Mouse (Mus musculus) thymus, postnatal 0 days (tissue): ENCODE results near the gene Sh3tc1. TPM values are rescaled to one million over a fixed set of nuclear protein-coding genes. Genes with fewer than 3 reads are reported as not detected.

ENCODE experiments used
- DNase-seq: peaks from one replicate; pipeline ENCODE4 v3.0.0-alpha.2; 2015; ENCODE audit warnings: low spot score
- polyA plus RNA-seq: library from polyadenylated mRNA; unstranded; fragments of >200 nt; fragmentation: Nextera tagmentation; extraction: Ambion mirVana; gene quantifications from 2 replicates; pipeline ENCODE4 v1.2.1, GENCODE M21; 2015

Sh3tc1 gene
- 2.1 and 2.2 TPM in 2 replicates for polyA plus RNA-seq

DNA sequence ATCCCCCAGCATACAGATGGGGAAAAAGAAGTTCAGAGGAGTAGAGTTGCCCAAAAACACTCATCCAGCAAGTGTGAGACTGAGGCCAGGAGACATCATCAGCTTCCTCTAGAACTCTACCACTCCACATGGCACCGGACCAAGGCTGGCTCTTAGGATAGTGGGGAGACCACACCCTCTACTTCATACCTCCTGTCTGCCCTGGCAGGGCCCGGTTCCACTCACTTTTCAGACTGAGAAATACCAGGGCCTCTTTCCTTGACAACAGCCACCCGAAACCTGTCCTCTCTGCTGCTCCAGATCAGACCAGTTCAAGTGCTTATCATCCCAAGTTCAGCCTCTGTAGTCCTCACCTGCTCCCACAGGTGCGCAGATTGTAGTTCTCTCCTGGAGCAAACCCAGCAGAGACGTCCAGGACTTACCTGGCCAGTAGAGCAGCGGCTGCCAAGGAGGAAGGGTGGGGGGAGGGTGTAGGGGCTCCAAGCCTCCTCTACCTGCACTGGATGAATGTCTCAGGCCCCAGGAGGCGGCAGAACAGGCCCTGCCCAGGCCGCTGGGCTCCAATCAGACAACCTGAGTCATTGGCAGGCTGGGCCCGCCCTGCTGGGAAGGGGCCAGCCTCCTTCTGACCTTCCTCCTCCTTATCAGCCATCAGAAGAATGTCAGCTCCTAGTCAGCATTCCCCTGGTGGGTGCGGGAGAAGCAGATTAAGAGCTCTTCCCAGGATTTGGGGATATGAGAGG, at the start of gene Sh3tc1:
Gene Sh3tc1, minus strand, starts transcription at position 452 of the 743 bp plus-strand sequence.
- DNase-seq, result no peak

DNA sequence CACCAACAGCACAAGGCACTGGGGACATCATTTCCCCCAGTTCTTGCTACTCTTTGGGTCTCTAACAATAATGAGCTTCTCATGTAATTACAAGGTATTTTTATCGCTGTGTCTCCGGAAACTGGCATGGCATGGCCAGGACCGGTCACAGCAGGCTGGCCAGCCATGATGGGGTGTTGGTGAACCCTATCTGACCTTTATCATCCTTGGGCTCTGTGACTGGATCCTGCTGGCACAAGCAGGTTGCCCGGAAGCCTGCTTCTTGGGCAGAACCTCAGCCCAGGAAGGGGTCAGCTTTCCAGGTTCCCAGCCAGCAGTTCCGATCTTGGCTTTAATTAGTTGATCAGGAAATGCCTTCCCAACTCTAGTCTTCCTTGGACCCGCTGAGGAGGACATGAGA, 48.9 kb upstream of the Sh3tc1 start:
- DNase-seq, result no peak

DNA sequence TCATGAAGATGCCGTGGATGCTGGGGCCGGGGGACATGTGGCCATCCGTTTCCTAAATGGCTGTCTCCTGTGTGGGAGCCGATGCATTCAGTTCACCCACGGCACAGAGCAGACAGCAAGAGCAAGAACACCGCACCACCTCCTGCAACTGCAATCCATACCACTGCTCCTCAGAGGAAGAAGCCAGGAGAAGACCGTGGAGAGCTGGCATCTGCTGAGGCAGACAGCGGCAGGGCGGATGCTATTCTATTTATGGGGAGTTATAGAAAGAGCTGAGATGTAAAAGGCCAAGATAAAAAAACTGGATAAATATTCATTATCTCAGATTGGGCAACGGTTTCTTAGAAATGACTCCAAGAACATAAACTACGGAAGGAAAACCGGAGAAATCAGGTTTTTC, 48.1 kb upstream of the Sh3tc1 start:
- no peak for DNase-seq

DNA sequence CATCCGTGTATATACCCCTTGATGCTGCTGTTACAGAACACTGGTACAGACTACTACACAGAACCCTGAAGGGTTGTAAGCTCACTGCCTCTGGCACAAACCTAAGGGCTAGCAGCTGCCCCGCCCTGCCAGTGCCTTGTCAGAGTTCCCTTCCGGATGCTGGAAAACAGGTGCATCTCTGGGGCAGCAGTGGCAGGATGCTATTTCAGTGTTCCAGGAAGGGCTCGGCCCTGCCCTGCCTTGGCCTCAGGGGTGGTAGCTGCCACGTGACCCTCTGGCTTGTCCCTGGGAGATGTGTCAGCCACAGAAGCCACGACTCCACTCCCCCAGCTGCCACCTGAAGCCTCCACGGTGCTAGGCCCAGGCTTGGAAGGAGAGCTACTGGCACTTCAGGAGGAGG, 46.1 kb upstream of the Sh3tc1 start:
- no peak for DNase-seq

DNA sequence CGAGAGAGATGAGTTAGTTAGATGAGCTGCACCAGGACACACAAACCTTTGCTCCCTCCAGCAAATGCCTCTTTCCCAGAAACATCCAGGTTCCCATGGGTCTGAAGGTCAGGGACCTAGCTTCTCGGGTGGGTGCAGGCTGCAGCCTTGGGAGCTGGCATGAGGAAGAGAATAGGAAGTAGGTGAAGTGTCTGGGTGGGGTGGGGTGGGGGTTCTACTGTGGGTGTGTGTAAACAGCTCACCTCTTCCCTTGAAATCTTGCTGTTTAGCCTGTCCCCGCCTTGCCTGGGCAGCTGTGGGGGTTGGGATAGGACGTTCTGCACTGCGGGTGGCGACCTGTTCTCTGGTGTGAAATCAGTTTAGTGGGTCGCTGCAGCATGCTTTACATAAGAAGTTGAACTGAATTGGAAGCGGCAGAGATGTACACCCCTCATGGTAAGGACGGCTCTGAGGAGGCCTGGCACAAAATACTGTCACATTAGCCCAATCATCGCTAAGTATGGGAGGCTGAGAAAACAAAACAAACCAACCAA, 42.9 kb upstream of the Sh3tc1 start:
- DNase-seq, result no peak

DNA sequence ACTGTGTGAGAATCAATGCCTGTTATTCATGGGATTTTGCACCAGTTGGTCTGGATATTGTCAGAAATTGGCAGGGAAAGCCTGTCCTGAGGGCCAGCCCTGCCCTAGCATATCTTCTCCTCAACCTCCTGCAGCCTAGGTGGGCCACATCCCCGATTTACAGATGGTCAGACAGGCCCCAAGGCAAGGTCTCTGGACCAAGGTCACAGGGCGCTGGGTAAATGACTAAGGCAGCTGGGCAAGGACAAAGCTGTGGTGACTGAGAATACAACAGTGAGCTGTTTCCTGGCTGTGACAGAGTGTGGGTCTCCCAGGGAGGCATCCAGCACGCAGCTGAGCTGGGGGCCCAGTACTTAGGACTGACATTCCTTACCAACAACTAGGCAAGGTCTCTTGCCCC, 41.3 kb upstream of the Sh3tc1 start:
- DNase-seq, result no peak

DNA sequence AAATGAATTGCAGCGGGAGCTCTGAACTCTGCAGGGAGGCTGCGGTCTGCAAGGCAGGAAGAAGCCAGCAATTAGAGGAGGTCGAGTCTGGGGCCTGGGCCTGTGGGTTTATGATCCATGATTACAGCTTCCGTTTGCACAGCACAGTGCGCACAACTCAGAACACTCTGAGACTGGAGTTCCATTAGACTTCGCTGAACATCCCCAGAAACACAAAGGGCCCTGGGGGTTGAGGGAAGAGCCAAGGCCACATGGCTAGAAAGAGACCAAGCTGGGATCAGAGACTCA, 34.3 kb upstream of the Sh3tc1 start:
- peak; percentile 35 for DNase-seq

DNA sequence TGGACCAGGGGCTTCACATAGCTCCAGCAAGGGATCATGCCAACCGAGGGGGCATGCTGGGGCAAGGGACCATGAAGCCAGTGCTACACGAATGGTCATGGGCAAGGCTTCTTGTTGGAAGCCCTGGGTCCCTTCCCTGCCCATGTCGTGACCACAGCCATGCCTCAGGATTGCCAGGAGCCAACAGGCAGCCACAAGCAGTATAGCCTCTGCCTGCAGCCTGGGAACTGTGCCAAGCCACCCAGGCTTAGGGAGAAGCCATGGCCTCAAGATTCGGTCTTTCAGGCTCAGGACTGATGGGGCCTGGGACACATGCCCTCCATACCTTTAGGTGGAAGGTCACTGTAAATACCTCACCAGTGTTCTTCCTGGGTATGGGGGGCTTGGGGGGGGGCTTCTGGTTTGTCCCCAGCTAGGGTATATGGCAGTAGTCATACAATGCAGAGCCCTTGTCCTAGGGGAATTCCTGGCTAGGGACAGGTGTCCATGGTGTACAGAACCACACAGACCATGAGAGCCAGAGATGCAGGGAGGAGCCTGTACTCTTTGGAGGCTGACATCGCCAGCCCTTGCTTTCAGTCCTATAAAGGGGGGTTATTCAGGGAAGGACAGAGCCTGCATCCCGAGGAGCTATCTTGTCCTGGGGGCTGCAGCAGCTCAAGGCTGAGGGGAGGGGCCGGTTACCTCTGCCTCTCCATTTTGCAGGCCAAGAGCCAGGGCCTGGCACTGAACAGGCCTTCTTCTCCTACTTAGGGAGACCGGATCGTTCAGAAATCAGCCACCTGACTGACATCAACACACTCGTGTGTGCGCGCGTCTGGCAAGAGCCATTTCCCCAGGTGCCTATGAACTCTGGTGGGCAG, 33.7 kb upstream of the Sh3tc1 start:
- no peak for DNase-seq

DNA sequence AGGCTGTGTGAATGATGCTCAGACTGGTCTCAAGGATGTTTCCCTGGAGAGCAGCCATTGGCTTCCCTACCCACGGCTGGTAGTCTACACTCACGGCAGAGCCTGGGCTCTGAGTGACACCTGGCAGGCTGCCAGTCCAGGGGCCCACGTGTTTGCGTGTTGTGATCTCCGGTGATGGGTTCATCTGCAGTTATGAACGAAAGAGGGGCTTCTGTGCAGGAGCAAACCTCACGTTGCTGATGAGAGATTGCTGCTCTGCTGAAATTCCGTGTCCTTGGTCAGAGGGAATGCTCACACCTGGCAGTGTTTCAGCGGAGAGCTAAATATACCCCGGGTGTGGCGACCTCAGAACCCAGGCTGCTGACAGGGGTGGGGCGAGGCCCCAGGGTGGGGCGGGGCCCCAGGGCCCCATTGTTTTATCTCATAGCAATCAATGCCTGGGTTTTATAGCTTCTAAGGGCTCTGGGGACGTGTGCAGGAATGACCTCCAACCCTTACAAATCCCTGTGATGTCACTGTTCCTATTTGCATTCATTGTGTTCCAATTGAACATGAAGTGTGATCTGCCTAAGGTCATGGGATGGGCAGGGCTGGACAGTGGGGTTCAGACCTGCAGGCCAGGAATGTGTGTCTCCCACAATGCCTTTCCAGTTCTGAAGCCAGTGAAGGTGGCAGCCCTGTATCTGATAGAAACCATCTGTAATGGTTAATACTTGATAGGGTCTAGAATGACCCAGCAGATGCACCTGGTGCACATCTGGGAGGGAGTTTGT, 31.3 kb upstream of the Sh3tc1 start:
- DNase-seq, result peak; percentile 34

DNA sequence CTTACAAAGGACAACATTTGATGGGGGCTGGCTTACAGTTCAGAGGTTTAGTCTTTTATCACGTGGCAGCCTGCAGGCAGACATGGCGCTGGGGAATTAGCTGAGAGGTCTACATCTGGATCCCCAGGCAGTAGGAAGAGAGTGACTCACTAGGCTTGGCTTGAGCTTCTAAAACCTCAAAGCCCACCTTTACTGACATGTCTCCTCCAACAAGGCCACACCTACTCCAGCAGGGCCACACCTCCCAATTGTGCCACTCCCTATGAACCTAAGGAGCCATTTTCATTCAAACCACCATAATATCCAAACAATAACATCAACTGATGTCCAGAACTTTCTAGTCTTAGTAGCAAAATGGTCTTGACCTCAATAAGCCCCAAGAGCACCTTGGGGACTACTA, 30.5 kb upstream of the Sh3tc1 start:
- no peak for DNase-seq

DNA sequence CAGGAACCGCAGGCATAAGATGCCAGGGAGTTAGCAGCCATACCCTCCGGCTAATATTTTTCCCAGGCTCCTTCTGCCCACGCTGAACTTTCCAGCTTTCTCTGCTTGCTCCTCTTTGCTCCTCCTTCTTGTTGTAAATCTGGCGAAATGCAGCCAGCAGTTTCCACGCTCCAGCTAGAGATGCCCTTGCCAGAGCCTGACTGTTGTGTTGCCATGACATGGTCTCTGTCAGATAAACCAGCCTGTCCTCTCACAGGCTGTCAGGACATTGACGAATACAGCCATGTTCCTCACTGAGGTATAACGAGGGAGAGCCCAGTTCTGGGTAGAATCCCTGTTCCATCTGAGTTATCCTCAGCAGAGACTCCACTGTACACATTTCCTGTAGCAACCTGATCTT, 29.2 kb upstream of the Sh3tc1 start:
- no peak for DNase-seq

DNA sequence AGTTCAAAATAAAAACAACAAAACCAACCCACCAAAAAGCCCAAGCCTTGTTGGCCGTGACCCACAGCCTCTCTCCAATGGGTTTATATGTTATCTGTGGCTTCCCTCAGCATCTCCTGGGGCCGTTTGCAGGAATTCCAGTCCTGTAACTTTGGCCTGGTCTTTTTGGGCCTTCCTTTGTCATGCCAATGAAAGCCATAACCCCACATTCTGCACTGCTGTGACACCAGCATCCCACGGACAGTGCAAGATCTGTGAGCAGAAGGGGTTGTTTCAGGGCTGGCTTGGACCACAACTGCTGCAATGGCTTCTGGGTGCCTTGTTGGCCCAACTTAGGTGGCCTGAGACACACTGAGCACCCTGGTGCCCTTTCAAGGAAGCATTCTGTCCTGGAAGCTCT, 28.7 kb upstream of the Sh3tc1 start:
- no peak for DNase-seq

DNA sequence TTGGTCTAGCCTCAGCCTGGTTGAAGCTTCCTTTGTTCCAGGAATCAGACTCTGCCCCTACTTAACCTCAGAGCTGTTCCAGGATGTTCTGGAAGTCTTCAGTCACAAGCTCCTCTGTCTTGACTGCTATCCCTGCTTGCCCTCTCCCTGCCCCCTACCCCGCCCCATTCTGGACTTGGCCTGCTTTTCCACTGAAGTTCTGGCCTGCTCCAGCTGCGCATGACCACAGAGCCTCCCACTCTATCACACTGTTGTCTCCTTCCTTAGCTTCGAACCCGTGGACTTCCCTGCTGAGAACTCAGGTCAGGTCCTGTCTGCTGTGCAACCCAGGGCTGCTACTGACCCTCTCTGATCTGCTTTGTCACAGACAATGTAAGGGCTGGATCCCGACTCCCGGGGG, 26.1 kb upstream of the Sh3tc1 start:
- DNase-seq, result no peak

DNA sequence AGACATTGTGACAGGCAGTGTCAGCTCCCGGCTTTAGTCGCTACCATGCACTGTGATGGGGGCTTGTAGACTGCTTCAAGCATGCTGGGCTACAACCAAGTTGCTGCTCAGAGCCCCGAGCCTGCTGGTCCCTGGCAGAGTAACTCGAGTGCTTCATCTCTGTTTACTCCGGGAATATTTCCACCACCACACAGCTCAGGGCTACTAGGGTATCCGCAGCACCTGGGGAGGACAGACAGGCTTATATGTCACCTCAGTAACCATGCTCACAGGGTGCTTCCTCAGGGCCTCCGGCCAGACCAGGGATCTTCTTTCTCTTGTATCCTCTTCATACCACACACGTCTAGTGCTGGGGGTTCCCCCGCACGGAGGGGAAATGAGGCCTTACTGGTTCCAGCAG, 23.1 kb upstream of the Sh3tc1 start:
- no peak for DNase-seq

DNA sequence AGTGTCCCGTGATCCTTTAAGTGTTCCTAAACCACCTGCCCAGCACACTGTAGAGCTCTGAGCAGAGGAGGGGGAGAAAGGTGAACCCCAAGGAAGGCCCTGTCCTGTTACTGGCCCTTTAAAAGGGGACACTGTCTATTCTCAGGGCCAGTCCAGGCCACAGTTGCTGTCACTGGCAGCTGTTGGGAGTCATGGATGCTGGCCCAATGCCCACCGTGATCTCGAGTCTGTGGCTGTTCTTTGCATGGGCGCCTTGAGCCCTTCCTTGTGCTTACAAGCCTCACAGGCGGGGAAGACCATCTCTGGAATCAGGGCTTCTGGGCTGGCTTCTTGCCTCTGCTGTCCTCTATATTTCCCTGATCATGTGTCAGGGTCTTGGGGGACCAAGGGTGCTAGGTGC, 22.6 kb upstream of the Sh3tc1 start:
- no peak for DNase-seq

DNA sequence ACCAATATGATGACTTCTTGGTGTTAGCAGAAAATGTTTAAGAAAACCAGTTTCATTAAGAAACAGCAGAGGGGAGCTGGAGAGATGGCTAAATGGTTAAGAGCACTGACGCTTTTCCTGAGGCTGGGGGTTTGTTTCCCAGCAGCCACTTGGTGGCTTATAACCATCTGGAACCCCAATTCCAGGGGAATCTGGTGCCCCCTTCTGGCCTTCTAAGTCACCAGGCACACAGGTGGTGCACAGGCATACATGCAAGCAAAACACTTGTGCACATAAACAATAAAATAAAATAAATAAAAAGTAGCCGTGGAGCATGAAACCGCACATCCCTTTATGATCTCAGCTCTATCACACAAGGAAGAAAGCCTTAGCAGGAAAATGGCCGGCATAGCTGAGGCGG, 21.5 kb upstream of the Sh3tc1 start:
- DNase-seq, result no peak

DNA sequence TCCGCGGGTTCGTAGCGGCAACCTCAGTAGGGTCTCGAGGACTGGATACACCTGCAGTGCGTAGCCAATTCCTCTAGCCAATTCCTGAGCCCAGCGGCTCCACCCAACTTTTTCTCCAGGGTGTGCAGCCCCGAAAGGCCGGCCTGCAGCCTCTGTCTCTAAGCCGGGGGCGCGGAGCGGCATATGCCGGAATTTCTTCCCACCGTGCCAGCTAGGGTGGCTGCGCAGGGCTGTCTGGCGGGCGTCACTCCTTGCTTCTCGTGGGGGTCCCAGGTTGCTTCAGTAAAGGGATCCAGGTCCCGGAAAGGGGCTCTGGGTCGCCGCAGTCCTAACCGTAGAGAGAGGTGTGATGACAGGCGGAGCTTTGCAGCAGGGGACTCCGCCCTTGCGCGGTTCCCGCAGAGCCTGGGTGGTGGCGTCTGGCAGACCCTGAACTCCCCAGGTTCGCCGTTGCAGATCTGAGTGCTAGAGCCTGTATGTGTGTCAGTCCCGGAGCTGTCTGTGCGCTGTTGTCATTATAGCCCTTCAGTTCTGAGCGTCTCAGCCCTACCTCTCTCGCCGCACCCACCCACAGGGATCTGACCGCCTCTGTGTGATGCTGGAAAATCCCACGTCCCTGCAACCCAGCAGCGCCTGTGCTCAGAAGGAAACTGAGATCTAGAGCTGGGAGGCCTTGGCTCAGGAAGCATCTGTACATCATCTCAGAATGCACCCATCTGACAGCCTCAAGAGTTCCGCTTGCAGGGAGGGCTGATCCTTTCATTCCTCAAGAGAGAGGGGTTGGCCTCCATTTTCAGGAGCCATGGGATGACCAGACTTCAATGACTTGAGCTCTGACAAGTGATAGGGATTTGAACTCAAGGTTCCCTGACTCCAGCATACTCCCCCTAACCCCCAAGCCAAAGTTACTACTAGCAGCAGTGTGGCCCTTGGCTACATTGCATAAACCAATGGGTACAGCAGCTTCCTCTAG, 18.6 kb upstream of the Sh3tc1 start:
- DNase-seq, result peak; percentile 33

DNA sequence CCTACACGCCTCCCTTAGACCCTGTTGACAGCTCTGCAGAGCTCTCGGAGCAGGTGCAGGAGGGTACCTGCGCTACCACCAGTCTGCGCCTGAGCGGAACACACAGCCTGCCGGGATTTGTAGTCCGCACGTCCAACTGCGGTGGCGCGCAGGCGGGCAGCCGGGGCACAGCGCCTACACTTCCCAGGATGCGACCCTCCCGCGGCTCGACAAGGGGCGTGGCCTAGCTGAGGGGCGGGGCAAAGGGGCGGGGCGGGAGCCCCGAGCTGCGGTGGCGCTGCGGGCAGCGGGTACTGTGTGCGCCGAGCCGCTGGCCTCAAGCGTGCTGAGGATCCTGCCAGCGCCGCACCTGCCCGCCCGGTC, 17.8 kb upstream of the Sh3tc1 start, which contains the start of gene Ablim2:
Gene Ablim2, plus strand, starts transcription at position 242 of the 363 bp plus-strand sequence.
- DNase-seq, result peak; percentile 97

DNA sequence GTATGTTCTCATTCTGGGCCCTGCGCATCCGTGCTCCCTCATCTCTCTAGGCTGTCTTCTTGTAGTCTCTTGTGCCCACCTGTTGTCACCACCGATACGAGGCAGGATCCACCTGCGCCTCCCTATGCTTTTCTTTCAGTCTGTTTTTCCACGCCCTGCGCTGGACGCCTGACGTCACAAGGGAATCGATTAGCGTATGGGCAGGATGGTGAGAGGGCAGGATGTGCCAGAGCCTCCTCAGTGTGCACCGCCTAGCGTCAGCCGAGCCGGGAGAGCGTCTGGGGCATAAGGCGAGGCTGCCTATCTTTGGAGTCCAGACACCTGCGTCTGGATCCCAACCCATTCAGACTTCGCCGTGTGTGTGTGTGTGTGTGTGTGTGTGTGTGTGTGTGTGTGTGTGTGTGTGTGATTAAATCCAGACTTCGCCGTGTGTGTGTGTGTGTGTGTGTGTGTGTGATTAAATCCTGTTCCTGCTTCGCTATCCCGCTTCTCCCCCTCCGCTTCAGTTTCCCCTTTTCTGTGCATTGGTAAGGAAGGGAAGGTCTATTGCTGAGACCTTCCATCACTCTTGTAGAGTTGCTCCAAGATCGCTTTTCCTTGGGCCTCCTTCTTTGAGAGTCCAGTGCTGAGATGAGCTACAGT, 17.3 kb upstream of the Sh3tc1 start:
- peak; percentile 41 for DNase-seq

DNA sequence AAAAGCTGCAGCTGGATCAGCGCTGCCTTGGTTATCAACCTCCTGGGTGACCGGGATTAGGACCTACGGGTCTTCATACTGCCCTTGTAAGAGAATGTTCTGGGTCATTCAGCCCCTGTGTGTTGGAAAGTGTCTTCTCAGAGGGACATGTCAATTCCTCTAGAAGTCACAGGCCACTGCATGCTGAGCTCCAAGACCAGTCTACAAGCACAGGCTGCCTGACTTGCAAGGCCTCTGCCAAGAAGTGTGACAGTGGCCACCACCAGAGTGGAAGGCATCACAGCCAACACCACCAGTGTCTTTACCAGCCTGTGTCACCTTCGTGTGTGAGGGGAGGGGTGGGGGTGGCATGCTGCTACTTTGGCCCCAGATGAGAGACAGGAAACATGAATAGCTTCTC, 16.2 kb upstream of the Sh3tc1 start:
- no peak for DNase-seq
